Mouse (Mus musculus): ENCODE measurements around the gene C1d. TPM values are rescaled to one million over a fixed set of nuclear protein-coding genes. Genes with fewer than 3 reads are reported as not detected.

C1d gene
- polyA plus RNA-seq, 1 experiment from 2014 or later, result 129 TPM

DNA sequence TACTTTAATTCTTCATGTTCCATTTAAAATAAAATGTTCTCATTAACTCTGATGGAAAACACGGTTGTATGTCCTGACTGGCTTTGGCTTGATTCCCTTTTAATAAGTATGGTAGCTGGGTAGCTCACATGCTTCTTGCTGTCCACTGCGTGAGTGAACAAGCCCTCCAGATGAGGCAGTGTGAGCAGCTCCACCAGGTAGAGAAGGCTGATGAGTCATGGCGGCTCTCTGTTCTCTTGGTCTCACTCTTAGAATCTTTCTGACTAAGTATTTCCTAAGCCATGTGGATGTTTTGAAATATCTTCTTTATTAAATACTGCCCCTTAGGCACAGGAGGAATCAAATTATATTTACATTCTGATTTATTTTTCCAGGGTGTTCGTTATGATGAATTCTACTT is 9.8 kb downstream of the C1d start:
- Histone ChIP-seq H3K27ac (no peak overlapping the region), H3K4me3 (no peak overlapping the region), H3K9ac (no peak overlapping the region), H3K9me3 (no peaks in the 10 kb centered on the region), H3K4me1 (replicated peaks) (no peaks in the 10 kb centered on the region), H3K4me2 (no peak overlapping the region), H3K27me3 (no peaks in the 10 kb centered on the region), H3K36me3 (peaks cover 13% of the 10 kb centered on the region)
- 96% methylated on average over 4 of the region's 4 CpGs for WGBS
- ATAC-seq (ENCODE audit: low FRiP score), result no peak

GRCm38 (mm10) chr11:17268801-17269200 is 11.4 kb downstream of the C1d start:
- Histone ChIP-seq H3K27me3 (no peaks in the 10 kb centered on the region), H3K9ac (no peak overlapping the region), H3K4me1 (replicated peaks) (peaks cover 4% of the 10 kb centered on the region; the same call in 1 of the 2 replicates), H3K9me3 (no peaks in the 10 kb centered on the region), H3K27ac (no peak overlapping the region), H3K4me2 (no peak overlapping the region), H3K36me3 (peaks cover 12% of the 10 kb centered on the region), H3K4me3 (no peak overlapping the region)
- no peak for ATAC-seq (ENCODE audit: low FRiP score)
- WGBS, result 88% methylated on average over 1 of the region's 1 CpGs

DNA sequence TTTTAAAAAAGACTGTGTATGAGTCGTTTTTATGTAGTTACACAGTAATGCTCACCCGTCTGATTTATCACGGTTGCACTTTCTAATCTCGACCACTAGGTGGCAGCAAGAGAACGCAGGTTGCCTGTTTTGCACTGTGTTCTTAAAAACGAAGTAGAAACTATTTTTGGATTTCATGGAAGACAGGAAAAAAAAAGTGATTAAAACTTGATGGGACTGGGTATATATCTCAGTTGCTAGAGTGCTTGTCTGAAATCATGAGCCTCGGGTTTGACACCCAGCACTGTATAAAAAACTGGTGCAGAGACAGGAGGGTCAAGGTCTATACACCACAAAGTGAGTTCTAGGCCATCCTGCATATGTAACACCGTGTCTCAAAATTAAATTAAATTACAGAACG is 22.6 kb downstream of the C1d start:
- no peak overlapping the region for H3K4me3 ChIP-seq
- ATAC-seq (ENCODE audit: low FRiP score), result peak; percentile 87
- 16% methylated on average over 9 of the region's 9 CpGs for WGBS

DNA sequence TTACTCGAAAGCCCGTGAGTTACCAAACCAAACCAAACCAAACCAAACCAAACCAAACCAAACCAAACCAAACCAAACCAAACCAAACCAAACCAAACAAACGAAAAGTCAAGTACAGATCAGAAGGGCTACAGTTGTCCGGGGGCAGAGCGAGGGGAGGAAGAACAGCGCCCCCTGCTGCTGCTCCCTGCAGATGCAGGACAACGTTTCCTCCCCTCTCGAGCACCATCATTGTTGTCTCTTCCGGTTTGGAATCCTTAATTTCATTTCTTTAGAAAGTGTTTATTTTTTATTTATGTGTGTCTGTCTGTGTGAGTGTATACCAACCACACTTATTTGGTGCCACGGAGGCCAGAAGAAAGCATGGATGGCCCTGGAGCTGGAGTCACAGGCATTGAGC is 26.7 kb downstream of the C1d start:
- WGBS, result 68% methylated on average over 10 of the region's 10 CpGs
- no peak overlapping the region for H3K27ac ChIP-seq
- no peak for ATAC-seq (ENCODE audit: low FRiP score)
- H3K36me3 ChIP-seq, result no peaks in the 10 kb centered on the region
- H3K4me3 ChIP-seq, result no peak overlapping the region
- H3K9me3 ChIP-seq, result no peaks in the 10 kb centered on the region
- H3K9ac ChIP-seq, result no peak overlapping the region
- H3K27me3 ChIP-seq, result no peaks in the 10 kb centered on the region
- H3K4me2 ChIP-seq, result no peak overlapping the region
- H3K4me1 ChIP-seq (replicated peaks), result no peaks in the 10 kb centered on the region

More for the DNA sequence above, 22.6 kb downstream of the C1d start:
- Histone ChIP-seq H3K27me3 (no peaks in the 10 kb centered on the region), H3K4me1 (replicated peaks) (no peaks in the 10 kb centered on the region), H3K36me3 (no peaks in the 10 kb centered on the region), H3K27ac (no peak overlapping the region), H3K9me3 (no peaks in the 10 kb centered on the region), H3K9ac (no peak overlapping the region), H3K4me2 (no peak overlapping the region)

DNA sequence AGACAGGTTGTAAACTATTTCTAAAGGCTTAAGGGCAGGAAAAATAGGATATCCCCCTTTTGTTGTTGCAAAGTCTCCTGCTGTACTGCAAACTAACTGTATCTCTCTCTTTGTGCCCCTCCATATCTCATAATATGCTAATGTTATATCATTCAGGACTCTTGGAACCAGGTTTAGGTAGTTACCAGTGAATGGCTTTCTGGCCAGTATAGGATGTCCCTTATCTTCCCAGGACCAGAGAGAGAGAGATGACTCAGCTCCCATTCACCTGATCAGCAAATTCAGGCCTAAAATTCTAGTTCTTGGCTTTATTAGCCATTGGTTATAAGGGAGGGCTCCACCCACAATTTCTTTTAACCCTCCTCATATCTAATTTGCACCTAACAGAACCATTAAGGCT is 31.5 kb downstream of the C1d start:
- ATAC-seq (ENCODE audit: low FRiP score), result no peak
- no peaks in the 10 kb centered on the region for H3K36me3 ChIP-seq
- no peak overlapping the region for H3K4me2 ChIP-seq
- 0 out of 2 replicates have a peak, but pooled peaks cover 3% of the 10 kb centered on the region for H3K9me3 ChIP-seq
- no peaks in the 10 kb centered on the region for H3K27me3 ChIP-seq
- no peak overlapping the region for H3K4me3 ChIP-seq
- no peaks in the 10 kb centered on the region for H3K4me1 ChIP-seq (replicated peaks)
- no peak overlapping the region for H3K9ac ChIP-seq
- H3K27ac ChIP-seq, result no peak overlapping the region

DNA sequence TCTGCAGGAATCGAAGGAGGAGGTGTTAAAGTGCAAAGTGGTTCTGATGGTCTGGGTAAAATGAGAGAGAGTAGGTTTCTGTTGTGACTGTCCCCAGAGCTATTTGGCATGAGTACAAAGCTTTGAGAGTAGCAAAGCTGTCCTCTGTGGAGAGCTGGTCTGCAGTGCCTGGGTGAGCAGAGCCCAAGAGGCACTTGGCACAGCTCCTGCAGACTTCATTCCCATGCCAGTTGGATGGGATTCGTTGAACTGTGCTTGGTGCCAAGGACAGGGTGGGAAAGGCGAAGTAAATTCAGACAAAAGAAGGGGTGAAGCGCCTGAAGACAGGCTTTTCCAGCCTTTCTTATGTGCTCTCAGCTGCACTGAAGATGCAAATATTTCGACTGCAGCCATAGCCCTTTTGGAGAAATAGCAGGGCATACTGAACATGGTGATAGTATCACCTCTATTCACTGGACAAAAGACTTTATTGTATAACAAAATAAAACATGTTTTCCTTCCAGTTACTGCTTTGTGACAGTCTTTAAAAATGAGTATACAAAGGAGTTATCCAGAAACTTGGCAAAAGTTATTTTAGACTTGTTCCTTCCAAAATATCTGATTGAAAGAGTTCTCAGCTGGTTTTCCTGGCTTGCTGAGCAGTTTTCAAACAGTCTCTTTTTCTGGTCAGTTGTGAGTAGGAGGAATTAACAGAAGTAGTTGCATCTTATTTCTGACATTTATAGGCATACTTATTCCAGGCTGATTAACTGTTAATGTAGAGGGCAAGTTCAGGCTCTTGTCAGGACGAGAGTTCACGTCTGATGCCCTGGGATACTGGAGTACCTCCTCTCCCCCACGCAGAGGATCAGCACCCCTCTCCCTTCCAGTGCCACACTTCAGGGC is 48.9 kb downstream of the C1d start:
- H3K27ac ChIP-seq, result peak overlapping the region; percentile 50; the same call in 1 of the 2 replicates
- H3K27me3 ChIP-seq, result no peaks in the 10 kb centered on the region

DNA sequence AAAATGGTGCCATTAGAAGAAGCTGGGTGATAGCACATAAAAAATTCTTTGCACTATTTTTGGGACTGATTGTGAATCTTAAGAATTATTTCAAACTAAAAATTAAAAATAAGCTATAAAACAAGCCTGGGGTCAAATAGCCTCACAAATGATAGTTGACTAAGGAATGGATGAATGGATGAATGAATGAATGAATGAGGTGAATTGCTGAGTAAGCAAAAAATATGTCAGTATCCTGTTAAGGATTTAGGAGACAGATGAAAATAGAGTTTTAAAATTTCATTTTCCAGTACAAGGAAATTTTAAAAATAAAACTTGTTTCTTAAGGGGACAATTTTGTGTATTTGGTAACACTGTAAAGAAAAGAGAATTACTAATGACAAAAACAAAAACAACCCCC is 50.1 kb downstream of the C1d start:
- Histone ChIP-seq H3K4me3 (no peak overlapping the region), H3K9me3 (no peaks in the 10 kb centered on the region), H3K36me3 (no peaks in the 10 kb centered on the region), H3K9ac (no peak overlapping the region), H3K27ac (no peak overlapping the region), H3K27me3 (no peaks in the 10 kb centered on the region), H3K4me2 (no peak overlapping the region), H3K4me1 (replicated peaks) (no peaks in the 10 kb centered on the region)
- no peak for ATAC-seq (ENCODE audit: low FRiP score)

More for the DNA sequence above, 48.9 kb downstream of the C1d start:
- no peaks in the 10 kb centered on the region for H3K4me1 ChIP-seq (replicated peaks)
- no peak overlapping the region for H3K4me3 ChIP-seq
- no peaks in the 10 kb centered on the region for H3K36me3 ChIP-seq
- no peak overlapping the region for H3K9ac ChIP-seq
- ATAC-seq (ENCODE audit: low FRiP score), result peak; percentile 94
- no peak overlapping the region for H3K4me2 ChIP-seq
- WGBS, result 67% methylated on average over 8 of the region's 8 CpGs
- H3K9me3 ChIP-seq, result no peaks in the 10 kb centered on the region

Other genes with a start within 250 kb of the C1d start
- gene Cnrip1, start 206.0 kb upstream of the C1d start, polyA plus RNA-seq (2015; fragmentation: Nextera tagmentation; extraction: Ambion mirVana), result 99.1 and 99.3 TPM in 2 replicates
- 4.0 and 4.6 TPM in 2 replicates for gene Plek, start 205.2 kb upstream of the C1d start, polyA plus RNA-seq (2015; fragmentation: Nextera tagmentation; extraction: Ambion mirVana)
- 178 and 180 TPM in 2 replicates for gene Ppp3r1, start 98.3 kb upstream of the C1d start, polyA plus RNA-seq (2015; fragmentation: Nextera tagmentation; extraction: Ambion mirVana)
- gene Wdr92, start 75.5 kb upstream of the C1d start, polyA plus RNA-seq (2015; fragmentation: Nextera tagmentation; extraction: Ambion mirVana), result 20.6 and 22.4 TPM in 2 replicates
- gene Pno1, start 46.0 kb upstream of the C1d start, polyA plus RNA-seq (2015; fragmentation: Nextera tagmentation; extraction: Ambion mirVana), result 50.3 and 51.0 TPM in 2 replicates

Data from hindbrain, embryonic 13.5 days (tissue).